Mouse (Mus musculus) hindbrain, embryonic 12.5 days (tissue): Measurements from ENCODE around the gene Iffo2. TPM values are rescaled to one million over a fixed set of nuclear protein-coding genes. Genes with fewer than 3 reads are reported as not detected.

ENCODE experiments used
- ATAC-seq: fragments of 200-750 bp; cut with Nextera tagmentation; 2 replicates; pipeline ENCODE4 v1.8.0; 2017; ENCODE audit warnings: moderate TSS enrichment; ENCODE audit not compliant: low FRiP score
- H3K27ac ChIP-seq: fragments of 300-500 bp; sonication (generic); 2 replicates; pipeline ENCODE4 v1.5.1; 2016; ENCODE audit warnings: mild to moderate bottlenecking
- H3K27me3 ChIP-seq: fragments of 300-500 bp; sonication (generic); 2 replicates; pipeline ENCODE4 v1.6.1; 2016; ENCODE audit warnings: mild to moderate bottlenecking
- H3K36me3 ChIP-seq: fragments of 300-500 bp; sonication (generic); 2 replicates; pipeline ENCODE4 v1.6.1; 2016; ENCODE audit warnings: mild to moderate bottlenecking
- H3K4me1 ChIP-seq: fragments of 300-500 bp; sonication (generic); 2 replicates; pipeline ENCODE4 v1.6.1; 2016
- H3K4me2 ChIP-seq: fragments of 300-500 bp; sonication (generic); replicated peaks from 2 replicates; pipeline ENCODE4 v1.6.1; 2016; ENCODE audit warnings: mild to moderate bottlenecking
- H3K4me3 ChIP-seq: fragments of 300-500 bp; sonication (generic); 2 replicates; pipeline ENCODE4 v1.5.1; 2016; ENCODE audit warnings: mild to moderate bottlenecking
- H3K9ac ChIP-seq: fragments of 300-500 bp; sonication (generic); 2 replicates; pipeline ENCODE4 v1.6.1; 2016; ENCODE audit warnings: mild to moderate bottlenecking, moderate library complexity
- H3K9me3 ChIP-seq: fragments of 300-500 bp; sonication (generic); replicated peaks from 2 replicates; pipeline ENCODE4 v1.6.1; 2016; ENCODE audit warnings: mild to moderate bottlenecking
- WGBS: fragments of 180-500 bp; shearing (Covaris S2); methylation state at CpG from one replicate; pipeline ENCODE4 v1.1.7; 2016; 5-methylcytosine and 5-hydroxymethylcytosine counted together
- polyA plus RNA-seq: library from polyadenylated mRNA; unstranded; fragments of >200 nt; fragmentation: Nextera tagmentation; extraction: Ambion mirVana; gene quantifications from 2 replicates; pipeline ENCODE4 v1.2.1, GENCODE M21; 2016

Iffo2 gene
- polyA plus RNA-seq, 1 experiment from 2014 or later = 5.8 TPM

DNA sequence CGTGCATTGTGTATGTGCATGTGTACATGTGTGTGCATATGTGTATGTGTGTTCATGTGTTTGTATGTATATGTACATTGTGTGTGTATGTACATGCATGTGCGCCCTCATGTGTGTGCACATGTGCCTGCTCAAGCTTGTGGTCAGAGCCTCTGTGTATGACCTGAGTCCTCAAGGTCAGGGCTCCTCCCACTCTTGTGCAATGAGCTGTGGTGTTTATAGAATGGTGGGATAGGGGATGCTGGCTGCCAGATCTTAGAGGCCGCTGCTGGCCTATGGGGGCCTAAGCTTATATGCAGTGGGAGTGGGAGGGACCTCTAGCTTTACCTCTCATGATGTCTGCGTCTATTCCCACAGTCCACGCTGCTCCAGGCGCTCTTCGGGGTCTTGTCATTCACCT is 55.4 kb downstream of the Iffo2 start:
- H3K4me2 ChIP-seq = no peak overlapping the region
- no peaks in the 10 kb centered on the region for H3K27me3 ChIP-seq
- H3K36me3 ChIP-seq = no peaks in the 10 kb centered on the region
- H3K4me3 ChIP-seq = no peak overlapping the region
- ATAC-seq = no peak
- H3K4me1 ChIP-seq = peaks cover 61% of the 10 kb centered on the region
- no peak overlapping the region for H3K27ac ChIP-seq
- H3K9me3 ChIP-seq = no peaks in the 10 kb centered on the region
- WGBS = 91% methylated on average over 7 of the region's 7 CpGs
- H3K9ac ChIP-seq = no peak overlapping the region

DNA sequence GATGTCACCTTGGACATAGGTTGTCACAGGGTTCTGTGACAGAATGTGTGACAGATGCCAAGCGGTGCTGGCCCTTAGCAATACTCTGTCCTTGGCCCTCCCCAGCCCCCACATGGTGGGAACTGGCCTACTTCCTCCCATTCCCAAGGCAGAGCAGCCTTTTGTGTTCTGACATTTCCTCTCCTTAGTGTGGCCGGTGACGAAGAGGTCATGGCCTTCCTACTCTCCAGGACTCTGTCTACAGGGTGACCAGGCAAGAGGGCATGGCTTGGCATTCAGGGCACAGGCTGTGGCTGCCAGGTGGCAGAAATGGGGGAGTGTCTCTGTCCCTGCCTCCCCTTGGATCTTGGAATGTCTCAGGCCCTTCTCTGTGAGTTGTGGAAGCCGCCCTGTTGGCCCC is 57.0 kb downstream of the Iffo2 start:
- Histone ChIP-seq H3K4me1 (peaks cover 46% of the 10 kb centered on the region), H3K4me2 (no peak overlapping the region), H3K9me3 (no peaks in the 10 kb centered on the region), H3K27ac (no peak overlapping the region), H3K27me3 (no peaks in the 10 kb centered on the region), H3K9ac (no peak overlapping the region), H3K36me3 (no peaks in the 10 kb centered on the region), H3K4me3 (no peak overlapping the region)
- no peak for ATAC-seq
- WGBS = 71% methylated on average over 4 of the region's 4 CpGs

DNA sequence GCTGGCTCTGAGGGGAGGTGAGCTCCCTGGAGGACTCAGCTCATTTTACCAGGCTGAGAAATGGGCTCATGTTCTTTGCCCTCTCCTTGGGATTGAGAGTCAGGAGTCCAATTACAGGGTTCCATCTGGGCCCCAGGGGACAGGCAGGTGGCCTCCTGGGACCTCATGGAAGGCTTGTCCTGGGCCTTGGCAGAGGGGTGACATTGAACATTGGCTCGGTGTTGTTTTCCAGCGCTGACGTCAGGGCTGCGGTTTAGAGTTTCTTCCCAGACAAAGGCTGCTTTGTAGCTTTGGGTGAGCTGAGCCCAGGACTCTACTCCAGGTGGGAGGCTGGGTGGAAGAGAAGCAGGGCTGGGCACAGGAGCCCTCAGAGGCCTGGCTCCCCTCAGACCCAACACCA is 57.4 kb downstream of the Iffo2 start:
- 84% methylated on average over 4 of the region's 4 CpGs for WGBS

DNA sequence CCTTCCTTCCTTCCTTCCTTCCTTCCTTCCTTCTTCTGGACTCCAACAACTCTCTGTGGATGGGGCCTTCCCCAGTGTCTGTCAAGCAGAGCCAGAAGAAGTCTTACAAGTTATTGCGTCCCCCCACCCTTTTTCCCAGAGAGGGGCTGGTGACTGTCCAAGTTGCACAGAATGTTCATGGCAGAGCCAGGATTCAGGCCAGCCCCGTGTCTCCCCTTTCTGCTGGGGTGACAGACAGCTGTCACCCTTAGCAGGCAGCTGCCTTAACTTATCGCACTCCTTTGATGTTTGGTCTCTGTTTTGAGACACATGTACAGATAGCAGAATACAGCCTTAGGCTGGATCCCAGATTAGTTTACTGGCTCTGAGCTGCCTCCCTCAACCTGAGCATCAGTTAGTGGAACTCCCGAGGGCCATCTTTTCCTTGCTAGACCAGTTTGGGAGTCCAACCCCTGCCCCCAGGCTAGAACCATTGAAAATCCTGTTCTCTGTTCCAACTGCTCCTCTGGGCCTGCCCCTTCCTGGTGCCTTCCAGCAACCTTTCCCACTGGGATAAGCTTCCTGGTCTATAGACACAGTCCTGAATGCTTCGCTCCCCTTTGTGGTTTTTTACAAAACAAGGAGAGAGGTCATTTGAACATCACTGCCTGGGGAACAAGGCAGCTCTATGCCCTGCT is 59.1 kb downstream of the Iffo2 start:
- WGBS = 52% methylated on average over 5 of the region's 5 CpGs
- Histone ChIP-seq H3K4me1 (peaks cover 36% of the 10 kb centered on the region), H3K36me3 (no peaks in the 10 kb centered on the region), H3K27ac (peak overlapping the region; percentile 55; the same call in 1 of the 2 replicates), H3K9me3 (no peaks in the 10 kb centered on the region), H3K4me2 (no peak overlapping the region), H3K27me3 (no peaks in the 10 kb centered on the region), H3K9ac (no peak overlapping the region), H3K4me3 (no peak overlapping the region)
- ATAC-seq = no peak

More for the DNA sequence above, 57.4 kb downstream of the Iffo2 start:
- Histone ChIP-seq H3K27ac (no peak overlapping the region), H3K36me3 (no peaks in the 10 kb centered on the region), H3K9ac (no peak overlapping the region), H3K9me3 (no peaks in the 10 kb centered on the region), H3K4me2 (no peak overlapping the region), H3K4me3 (no peak overlapping the region), H3K4me1 (peaks cover 45% of the 10 kb centered on the region), H3K27me3 (no peaks in the 10 kb centered on the region)
- no peak for ATAC-seq

DNA sequence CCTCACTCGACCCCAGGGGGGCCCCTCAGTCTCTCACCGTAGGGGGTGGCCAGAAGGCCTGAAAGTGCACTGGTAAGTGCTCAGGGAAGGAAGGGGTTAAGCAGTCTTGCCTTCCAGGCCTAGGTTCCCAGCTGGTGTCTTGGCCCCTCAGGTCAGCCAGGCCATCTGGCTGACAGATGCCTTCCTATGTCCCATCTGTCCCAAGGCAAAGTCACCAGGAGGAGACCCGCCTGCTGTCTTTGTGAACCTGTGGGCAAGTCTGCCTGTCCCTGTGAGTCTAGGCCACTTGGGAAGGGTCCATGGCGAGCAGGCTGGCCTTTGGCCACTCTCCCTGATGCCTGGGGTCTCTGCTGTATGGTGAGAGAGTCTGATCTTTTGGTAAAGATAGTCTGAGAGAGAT is 60.1 kb downstream of the Iffo2 start:
- H3K9me3 ChIP-seq = no peaks in the 10 kb centered on the region
- peak overlapping the region; percentile 58; the same call in 1 of the 2 replicates for H3K27ac ChIP-seq
- no peaks in the 10 kb centered on the region for H3K36me3 ChIP-seq
- peaks cover 34% of the 10 kb centered on the region for H3K4me1 ChIP-seq
- H3K4me3 ChIP-seq = no peak overlapping the region
- WGBS = 25% methylated on average over 4 of the region's 4 CpGs
- ATAC-seq = 0 out of 2 replicates have a peak, but pooled peaks have one; percentile 44
- no peak overlapping the region for H3K9ac ChIP-seq
- no peaks in the 10 kb centered on the region for H3K27me3 ChIP-seq
- no peak overlapping the region for H3K4me2 ChIP-seq

DNA sequence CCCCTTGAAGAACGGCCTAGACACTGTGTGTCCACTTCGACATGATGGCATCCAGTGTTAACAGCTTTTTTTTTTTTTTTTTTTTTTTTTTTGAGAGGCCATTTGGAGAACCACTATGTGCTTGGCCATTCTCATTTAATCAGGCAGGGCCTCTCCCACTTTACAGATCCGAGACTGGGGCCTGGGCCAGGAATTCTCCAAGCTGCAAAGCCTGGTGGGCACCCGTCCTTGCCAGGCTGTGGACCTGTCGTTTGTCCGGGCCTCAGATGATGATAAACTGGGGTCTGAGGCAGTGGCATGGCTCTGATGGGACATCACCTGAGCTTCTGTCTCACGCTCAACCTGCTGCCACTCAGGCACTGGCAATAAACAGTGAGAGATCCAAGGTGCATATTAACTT is 62.5 kb downstream of the Iffo2 start:
- Histone ChIP-seq H3K4me1 (peaks cover 47% of the 10 kb centered on the region), H3K4me3 (no peak overlapping the region), H3K27me3 (no peaks in the 10 kb centered on the region), H3K4me2 (no peak overlapping the region), H3K9ac (no peak overlapping the region), H3K27ac (no peak overlapping the region), H3K36me3 (no peaks in the 10 kb centered on the region), H3K9me3 (no peaks in the 10 kb centered on the region)
- no peak for ATAC-seq
- 87% methylated on average over 7 of the region's 7 CpGs for WGBS

DNA sequence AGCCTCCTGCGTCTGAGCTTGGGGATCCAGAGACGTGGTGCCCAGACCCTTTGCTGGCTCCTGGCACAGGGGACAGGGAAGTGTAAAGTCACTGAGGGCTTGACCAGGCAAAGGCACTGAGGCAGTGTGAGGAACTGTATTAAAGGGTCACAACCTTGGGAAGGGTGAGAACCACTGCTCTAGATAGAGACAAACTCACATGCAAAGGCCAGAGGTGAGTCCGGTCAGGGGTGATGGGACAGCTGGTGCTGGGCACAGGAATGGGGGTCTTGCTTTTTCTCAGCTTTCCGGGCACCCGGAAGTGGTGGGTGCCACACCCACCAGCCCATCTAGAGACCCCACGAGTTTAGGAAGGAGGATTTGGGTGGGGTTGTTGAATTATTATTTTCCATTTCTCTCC is 63.0 kb downstream of the Iffo2 start:
- Histone ChIP-seq H3K9ac (no peak overlapping the region), H3K4me2 (no peak overlapping the region), H3K4me3 (no peak overlapping the region), H3K4me1 (peaks cover 51% of the 10 kb centered on the region), H3K27me3 (no peaks in the 10 kb centered on the region), H3K27ac (no peak overlapping the region), H3K9me3 (no peaks in the 10 kb centered on the region), H3K36me3 (no peaks in the 10 kb centered on the region)
- 67% methylated on average over 6 of the region's 6 CpGs for WGBS
- no peak for ATAC-seq

DNA sequence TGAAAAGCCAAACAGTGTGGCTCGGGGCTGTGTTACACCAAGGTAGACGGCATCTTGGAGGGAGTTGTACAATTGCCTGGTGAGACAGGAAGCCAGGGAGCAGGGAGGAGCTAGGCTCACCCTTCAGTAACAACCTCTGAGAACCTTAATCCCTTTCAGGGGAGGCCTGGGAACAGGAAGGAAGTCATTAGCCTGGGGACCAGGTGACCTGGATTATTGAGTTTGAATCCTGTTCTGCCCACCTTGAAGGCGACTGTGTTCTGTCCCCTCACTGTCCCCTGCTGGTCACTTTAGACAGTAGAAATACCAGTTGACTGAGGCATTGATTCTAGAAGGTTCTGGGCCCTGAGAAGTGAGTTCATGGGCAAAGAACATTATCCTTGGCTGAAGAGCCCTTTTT is 63.7 kb downstream of the Iffo2 start:
- Histone ChIP-seq H3K27me3 (no peaks in the 10 kb centered on the region), H3K9ac (no peak overlapping the region), H3K4me2 (no peak overlapping the region), H3K4me3 (no peak overlapping the region), H3K9me3 (no peaks in the 10 kb centered on the region), H3K36me3 (no peaks in the 10 kb centered on the region), H3K27ac (no peak overlapping the region), H3K4me1 (peaks cover 58% of the 10 kb centered on the region)
- 54% methylated on average over 3 of the region's 3 CpGs for WGBS
- no peak for ATAC-seq

DNA sequence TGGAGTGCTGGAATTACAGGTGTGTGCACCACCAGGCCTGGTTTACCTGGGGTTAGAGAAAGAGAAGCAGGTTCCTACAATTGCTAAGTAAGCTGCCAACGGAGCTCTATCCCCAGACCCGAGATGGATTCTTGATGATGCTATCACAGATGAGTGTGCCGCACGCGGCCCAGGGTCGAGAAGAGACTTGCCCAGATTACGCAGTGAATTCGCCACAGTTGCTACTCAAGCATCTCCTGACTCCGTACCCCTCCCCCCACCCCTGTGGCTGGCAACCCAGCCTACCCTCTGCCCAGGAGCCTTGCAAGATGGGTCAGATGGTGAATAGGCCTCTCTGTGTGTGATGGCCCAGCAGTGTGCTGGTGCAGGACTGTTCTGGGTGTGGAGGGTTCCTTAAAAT is 66.4 kb downstream of the Iffo2 start:
- H3K9ac ChIP-seq = no peak overlapping the region; the same call in none of the 2 replicates
- H3K9me3 ChIP-seq = no peaks in the 10 kb centered on the region
- H3K4me2 ChIP-seq = peak overlapping the region; percentile 14; the same call in 1 of the 2 replicates
- H3K4me3 ChIP-seq = no peak overlapping the region
- H3K4me1 ChIP-seq = peaks cover 66% of the 10 kb centered on the region
- peak; percentile 39 for ATAC-seq
- H3K27me3 ChIP-seq = no peaks in the 10 kb centered on the region
- H3K36me3 ChIP-seq = no peaks in the 10 kb centered on the region
- 19% methylated on average over 9 of the region's 9 CpGs for WGBS
- peak overlapping the region; percentile 66 for H3K27ac ChIP-seq

DNA sequence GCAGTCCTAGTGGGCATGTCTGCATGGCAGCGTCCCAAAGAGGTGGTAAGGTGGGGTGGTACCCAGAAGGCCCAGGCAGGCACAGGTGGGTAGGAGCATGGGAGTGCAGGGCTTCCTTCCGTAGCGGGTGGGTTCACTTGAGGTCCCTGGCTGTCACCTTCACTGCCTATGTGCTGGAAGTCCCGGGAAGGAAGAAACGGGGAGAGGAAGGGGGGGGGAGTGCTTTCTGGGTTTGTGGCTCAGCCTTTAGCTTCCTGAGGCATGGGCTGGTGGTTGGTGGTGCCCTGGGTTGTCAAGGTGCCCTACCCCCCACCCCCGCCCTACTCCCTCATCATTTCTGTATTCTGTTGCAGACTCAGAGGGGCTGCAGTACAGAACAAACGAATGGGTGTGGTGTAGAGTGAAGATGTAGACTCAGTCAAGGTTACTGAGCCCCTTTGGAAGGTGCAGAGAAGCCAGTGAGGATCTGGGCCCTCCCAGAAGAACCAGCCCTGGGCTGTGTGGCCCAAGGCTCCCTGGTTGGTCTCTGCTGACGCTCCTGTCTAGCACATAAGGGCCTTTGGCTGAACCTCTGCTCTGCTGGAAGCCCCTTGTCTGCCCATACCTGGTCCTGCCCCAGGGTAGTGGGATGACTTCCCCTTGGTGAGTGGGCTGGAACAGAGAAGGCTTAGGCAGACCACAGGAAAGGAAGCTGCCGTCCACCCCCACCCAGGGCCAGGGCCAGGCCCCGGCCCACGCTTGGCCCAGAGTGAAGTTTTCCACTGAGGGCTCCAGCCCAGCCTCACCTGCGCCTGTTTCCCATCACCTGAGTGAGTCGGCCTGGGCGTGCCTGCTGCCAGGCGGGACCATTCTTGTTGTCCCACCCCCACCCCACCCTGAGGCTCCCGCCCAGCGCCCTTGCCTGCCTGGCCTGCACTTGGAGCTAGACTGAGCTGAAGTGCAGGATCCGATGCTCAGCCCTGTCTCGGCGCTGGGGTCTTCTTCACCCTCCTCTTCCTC is 67.2 kb downstream of the Iffo2 start:
- Histone ChIP-seq H3K4me1 (peaks cover 71% of the 10 kb centered on the region), H3K27me3 (no peaks in the 10 kb centered on the region), H3K9ac (no peak overlapping the region; the same call in 1 of the 2 replicates), H3K4me3 (no peak overlapping the region), H3K4me2 (no peak overlapping the region), H3K27ac (peak overlapping the region; percentile 84), H3K9me3 (no peaks in the 10 kb centered on the region), H3K36me3 (no peaks in the 10 kb centered on the region)
- no peak; the same call in 1 of the 2 replicates for ATAC-seq
- WGBS = 63% methylated on average over 20 of the region's 20 CpGs

DNA sequence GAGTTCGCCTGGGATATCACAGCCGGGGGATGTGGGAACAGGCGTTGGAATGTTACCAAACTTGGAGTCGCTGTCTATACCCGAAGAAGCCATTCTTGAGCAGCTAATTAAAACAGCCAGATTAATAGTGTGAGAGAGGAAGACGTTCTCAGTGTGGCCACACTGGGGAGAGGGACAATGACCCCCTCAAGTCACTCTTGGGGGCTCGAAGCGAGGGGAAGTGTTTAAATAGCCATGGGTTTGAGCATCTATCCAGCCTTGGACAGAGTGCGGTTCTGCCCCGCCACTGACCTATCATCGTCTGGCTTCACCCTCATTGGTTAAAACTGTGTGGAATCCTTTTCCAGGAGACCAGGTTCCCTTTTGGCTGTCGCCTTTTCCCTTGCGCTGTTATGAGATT is 68.0 kb downstream of the Iffo2 start:
- no peak for ATAC-seq
- Histone ChIP-seq H3K9me3 (no peaks in the 10 kb centered on the region), H3K27ac (peak overlapping the region; percentile 84), H3K4me2 (peak overlapping the region; percentile 45), H3K9ac (0 out of 2 replicates have a peak overlapping the region, but pooled peaks have one; percentile 36), H3K27me3 (no peaks in the 10 kb centered on the region), H3K36me3 (no peaks in the 10 kb centered on the region), H3K4me1 (peaks cover 77% of the 10 kb centered on the region), H3K4me3 (no peak overlapping the region)
- WGBS = 36% methylated on average over 13 of the region's 13 CpGs

DNA sequence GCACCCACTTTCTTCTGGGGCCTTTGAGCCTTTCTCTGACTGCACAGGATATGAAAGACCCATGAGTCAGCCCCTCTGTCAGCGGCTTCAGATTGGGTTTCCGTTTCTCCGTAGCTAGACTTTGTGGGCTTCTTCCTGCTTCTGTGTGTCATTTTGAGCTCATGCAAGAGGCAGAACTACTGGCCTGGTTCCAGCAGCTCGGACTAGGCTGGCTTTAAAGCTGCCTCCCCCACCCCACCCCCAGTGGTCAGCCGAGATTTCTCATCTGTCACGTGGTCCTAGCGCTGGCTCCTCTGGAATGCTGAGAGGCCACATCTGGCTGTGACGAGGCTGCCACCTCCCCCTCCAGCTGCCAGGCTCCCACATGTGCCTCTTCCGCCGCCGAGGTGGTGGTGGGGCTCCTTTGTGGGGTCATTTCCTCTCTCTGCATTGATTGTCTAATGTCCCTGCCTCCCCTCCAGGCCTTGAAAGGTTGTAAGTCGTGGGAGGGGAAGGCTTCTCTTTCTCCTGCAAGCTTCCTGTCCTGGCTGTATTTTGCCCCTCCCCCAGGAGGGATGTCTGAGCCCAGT is 68.7 kb downstream of the Iffo2 start:
- peak; percentile 39 for ATAC-seq
- H3K27me3 ChIP-seq = no peaks in the 10 kb centered on the region
- no peaks in the 10 kb centered on the region for H3K9me3 ChIP-seq
- WGBS = 2% methylated on average over 12 of the region's 12 CpGs
- H3K36me3 ChIP-seq = no peaks in the 10 kb centered on the region
- no peak overlapping the region for H3K4me3 ChIP-seq
- H3K9ac ChIP-seq = peak overlapping the region; percentile 36; the same call in 1 of the 2 replicates
- peak overlapping the region; percentile 45 for H3K4me2 ChIP-seq
- H3K4me1 ChIP-seq = peaks cover 77% of the 10 kb centered on the region
- peak overlapping the region; percentile 84 for H3K27ac ChIP-seq
